Mouse (Mus musculus): Measurements from ENCODE around the gene Sept12. TPM values are rescaled to one million over a fixed set of nuclear protein-coding genes. Genes with fewer than 3 reads are reported as not detected.

Sept12 gene
- total RNA-seq (2021): not detected

DNA sequence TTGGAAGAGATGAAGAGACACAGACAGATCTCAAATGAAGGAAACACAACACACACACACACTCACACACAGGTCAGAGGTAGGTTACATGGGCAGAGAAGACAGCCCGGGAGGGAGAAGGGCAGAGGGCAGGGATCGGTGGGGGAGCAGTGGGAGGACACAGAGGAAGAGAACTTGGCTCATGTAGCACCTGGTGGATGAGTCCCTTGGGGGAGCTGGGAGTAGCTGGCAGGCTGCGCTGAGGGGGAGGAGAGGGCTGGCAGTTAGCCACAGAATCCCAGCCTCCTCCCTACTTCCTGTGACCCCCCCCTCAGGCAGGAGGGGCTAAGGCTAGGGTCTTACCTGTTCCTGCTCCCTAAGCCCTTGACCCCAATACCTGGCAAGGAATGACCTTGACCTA, at the start of gene Sept12:
Gene Sept12, minus strand, starts transcription at position 300 of the 400 bp plus-strand sequence.
- peak; percentile 37 for DNase-seq

DNA sequence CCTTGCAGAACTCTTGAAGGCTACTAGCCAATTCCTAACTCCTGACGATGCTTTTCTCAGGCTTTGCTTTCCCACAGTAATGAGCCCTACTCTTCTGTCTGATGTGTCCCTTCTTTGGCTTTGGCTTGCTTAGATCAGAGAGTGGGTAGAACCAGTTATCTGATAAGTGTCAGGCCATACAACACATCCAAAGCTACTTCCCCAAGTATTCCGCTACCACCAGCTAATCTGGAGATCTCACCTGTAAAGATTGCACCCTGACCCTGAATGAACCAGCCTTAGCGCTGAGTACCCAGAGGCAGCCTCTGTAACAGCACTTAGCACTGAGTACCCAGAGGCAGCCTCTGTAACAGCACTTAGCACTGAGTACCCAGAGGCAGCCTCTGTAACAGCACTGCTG, 47.7 kb upstream of the Sept12 start:
- no peak for DNase-seq

DNA sequence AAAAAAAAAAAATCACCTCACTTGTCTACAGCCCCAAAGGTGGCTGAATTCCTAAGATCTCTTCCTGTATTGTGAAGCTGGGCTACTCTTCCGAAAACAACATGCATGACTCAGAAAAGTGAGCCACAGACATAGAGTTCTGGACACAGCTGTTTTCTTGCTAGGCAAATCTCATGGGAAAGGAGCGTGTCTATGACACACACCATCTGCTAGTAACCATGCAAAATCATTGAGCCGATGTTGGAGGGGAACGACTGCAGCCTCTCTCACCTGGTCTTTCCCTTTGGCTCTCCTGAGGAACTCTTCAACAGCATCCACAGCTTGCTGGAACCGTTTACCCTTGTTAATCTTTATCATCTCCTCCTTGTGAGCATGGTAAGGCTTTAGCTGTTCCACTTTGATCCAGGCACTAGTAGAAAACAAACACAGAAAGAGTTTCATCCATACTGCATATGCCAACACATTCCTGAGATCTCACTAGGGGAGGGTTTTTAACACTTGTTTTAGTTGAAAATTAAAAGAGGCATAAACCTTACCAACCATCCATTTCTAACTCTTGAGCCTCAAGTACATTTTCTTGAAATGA, 39.1 kb upstream of the Sept12 start:
- DNase-seq: peak; percentile 22

DNA sequence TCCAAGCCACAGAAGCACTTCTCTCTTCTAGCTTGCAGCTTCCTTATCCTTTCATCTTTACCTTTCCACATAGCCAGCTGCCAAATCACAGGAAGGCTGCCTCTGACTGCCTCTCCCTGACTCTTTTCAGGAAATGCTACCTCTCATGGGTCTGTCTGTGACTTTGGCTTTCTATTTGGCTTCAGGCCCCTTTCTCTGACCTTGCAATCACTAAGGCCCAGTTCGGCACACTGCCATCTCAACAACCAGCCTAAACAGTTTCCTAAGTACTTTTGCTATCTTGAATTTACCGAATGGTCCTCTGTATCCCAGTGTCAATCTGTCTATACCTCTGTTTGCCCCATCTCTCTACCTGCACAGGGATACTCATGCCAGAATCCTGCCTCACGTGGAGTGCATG, 37.9 kb upstream of the Sept12 start:
- DNase-seq: no peak

DNA sequence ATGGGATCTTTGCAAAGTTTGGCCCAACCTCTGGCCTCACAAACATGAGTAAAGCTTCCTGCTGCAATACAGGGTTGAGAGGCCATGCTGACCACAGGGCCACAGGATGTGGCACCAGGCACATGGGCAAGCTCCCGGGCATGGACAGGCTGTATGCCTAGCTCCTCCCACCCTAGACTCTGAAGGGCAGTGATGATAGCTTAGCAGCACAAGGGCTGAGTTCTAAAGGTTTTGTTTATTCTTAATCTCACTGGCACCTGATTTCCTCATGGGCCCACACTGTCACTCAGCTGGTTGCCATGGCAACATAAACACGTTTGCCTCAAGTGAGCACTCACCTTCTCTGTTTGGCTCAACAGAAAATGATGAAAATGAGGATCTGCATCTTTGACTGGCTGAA, 32.2 kb upstream of the Sept12 start:
- DNase-seq: no peak

DNA sequence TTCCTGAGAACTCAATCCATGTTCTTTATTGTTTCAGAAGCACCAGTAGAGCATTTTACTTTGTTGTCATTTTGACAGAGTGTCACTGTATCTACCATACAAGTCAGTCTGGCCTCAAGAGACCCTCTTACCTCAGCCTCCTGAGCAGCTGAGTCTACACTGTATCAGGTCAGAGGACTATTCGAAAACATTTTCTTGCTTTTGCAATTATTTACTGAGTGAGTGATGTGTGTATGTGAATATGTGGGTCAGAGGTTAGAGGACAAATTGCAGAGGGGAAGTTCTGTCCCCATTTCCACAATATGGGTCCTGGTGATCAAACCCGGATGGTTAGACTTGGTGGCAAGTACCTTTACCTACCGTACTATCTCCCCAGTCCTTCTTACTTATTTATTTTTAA, 26.4 kb upstream of the Sept12 start:
- no peak for DNase-seq

DNA sequence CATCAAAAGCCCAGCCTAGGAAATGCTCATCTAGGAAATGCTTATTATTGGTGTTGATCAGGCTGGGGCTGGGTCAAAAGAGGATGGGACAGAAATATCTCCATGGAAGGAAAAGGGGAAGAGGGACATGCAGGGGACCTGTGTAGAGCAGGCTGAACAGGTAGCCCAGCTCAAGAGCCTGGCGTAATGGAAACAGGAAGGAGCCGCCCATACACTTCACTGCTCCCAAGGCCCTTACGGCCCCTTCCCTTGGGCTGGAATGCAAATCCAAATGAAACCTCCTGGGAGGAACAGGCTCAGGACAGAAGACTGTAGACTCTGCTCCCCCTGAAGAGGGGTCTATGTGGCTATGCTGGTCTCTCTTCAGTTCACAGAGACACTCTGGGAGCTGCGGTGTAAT, 16.9 kb upstream of the Sept12 start:
- DNase-seq: no peak

DNA sequence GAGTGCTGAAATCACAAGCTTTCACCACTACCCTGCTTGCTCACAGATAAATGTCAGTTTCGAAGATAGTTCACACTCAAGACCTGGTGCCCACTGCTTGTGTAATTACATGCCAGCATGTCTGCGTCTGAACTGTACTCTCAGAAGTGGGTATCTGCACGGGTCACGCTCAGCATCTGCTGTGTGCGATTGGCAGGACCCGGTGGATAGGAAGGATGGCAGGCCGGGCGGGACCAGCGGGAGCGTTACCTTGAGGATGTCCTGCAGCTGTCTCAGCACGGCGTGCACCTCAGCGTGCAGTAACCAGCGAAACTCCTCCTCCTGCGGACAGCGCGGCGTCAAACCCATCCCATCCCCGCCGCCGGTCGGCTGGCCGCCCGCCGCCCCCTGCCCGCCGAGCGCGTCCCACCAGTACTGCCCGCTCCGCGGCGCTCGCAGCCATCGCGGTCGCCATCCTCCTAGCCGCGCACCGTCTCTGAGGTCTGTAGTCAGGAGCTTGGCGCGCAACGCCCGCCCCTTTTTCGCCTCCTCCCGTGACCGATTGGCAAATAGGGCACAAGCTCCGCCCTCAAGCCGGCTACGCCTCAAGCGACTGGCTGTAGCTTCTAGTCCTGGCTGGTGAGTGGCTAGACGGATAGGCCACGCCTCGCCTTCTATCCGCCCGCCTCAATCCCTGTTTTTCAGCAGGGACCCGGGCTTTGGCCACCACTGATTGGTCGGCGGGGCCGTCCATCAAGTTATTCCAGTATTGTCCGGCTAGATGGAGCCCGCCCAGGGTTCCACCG, 15.6 kb upstream of the Sept12 start, which contains the start of gene Rogdi:
Gene Rogdi, minus strand, starts transcription at position 500 of the 785 bp plus-strand sequence.
- DNase-seq: peak; percentile 98

DNA sequence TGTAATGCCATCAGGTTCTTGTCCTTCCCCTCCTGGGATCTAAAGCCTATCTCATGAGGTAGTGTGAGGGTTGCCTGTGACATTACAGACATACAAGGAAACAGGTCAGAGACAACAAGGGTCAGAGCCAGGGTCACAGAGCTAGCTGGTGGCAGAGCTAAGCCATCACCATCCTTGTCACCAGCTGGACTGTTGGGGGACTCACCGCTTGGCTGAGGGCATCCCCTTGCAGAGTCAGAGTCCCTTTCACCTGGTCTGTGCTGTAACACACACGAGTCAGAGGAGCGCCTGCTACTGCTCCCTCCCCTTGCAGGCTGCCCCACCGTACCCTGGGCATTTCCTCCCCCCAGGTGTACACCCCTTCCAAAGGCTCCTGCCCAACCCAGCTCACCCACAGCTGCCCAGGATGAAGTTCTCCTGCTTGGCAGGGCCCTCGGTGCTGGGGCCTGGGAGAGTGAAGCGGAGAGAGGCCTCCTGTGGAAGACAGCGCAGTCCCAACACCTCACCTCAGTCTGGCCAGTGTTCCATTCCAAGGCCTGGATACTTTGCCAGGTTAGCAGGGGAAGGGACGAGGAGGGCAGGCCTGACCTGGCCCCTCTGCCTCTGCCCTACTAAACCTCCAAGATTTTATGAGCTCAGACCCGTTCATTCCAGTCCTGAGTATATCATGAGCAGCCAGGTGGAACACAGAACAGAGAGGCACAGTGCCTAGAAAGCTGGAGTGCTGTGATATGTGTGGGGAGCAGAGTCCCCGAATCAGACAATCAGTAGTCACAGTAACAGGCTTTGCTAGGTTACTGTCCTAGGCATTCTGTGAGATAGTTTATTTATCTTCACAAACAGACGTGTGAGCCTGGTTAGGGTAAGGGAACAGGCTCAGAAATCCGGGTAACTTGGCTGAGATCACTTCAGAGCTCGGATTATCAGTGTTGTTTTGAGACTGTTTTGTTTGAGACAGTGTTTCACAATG, 14.7 kb upstream of the Sept12 start:
- no peak for DNase-seq

DNA sequence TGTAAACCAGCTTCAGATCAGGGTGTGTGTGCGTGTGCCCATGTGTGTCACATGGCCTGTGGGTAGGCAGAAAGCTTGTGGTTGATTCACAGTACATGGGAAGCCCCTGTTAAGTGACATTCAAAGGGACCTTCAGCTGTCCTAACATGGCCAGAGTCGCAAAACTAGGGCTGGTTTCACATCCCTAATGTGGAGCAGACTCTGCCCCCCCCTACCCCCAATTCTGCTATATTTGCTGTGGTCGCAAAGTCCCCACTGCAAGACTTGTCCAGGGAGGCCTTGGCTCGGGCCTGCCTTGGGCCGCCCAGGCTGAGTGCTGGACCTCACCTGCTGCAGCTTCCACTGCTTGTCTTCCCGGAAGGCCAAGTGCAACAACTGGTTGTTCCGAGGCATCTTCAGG, 13.6 kb upstream of the Sept12 start:
- no peak for DNase-seq

DNA sequence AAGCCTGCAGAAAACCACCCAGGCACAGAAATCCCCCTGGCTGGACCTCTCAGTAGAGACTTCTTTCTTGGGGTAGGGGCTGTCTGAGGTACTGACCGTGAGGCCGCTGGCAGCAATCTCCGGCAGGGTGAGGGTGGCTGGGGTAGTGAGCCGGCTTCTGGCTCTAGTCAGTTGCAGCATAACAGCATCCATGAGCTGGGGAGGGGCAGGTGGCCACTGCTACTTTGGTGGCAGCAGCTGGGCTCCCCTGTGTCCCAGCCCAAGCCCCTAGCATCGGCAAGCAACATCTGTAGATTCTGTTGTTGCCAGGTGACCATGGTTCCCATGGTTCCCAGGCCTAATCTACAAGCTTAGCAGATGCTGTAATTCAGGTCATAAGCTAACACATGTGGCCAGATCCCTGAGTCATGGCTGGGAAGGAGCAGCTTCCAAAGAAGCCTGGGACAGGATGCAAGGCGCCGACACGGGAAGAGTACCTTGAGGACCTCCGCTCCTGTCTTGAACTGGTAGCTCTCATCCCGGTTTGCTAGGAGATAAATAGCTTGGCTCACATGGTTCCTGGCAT, 12.8 kb upstream of the Sept12 start:
- no peak for DNase-seq

DNA sequence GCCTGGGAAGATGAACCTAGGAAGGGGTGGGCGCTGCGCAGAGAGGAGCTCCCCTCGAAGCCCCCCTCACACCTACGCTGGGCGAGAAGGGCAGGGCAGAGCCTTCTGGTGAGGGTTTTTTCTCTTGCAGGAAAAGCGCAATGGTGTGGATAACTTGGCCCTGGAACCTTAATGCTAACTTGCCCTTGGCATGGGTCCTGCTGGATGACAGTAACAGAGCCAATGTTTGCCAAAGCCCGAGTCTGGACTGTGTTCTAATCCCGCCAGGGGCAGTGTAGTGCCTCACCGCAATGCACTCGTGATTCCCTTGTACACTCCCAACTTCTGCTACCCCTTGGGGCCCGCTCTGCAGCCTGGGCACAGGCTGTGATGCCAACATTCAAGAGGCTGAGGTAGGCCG, 10.4 kb upstream of the Sept12 start:
- no peak for DNase-seq

DNA sequence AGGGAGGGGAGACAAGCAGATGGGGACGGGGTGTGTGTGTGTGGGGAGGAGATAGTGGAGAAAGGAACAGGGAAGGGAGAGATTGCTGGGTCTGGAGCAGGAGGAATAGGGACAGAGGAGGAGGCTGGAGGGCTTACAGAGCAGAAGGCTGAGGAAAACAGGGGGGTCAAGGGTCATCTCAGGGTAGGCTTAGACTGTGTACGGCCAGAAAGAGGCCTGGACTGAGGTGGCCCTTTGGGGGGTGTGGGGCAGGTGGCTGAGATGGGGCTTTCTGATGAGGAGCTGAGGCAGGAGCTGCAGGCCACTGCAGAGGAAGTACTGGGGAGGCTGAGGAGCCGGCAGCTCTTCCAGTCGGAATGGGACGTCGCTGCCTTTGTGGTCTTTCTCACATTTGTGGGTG, 9.8 kb upstream of the Sept12 start:
- no peak for DNase-seq

DNA sequence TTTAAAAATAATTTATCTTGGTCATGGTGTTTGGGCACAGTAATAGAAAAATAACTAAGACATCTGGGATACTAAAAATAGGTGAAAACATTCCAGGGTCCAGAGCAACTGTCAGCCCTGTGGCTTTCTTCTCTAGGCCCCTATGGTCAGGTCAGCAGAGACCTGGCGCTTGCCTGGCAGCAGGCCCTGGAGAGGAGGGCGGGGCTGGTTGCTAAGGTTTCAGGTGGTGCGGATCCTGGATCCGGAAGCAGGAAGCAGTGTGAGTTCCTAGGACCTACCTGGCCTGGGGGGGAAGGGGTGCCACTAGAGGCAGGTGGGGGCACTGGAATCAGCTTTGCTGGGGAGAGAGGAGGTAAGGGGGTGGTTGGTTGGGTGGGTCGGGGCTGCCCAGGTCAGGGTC, 9.4 kb upstream of the Sept12 start, which contains the start of gene Smim22:
Gene Smim22, plus strand, starts transcription at position 222 of the 400 bp plus-strand sequence.
- DNase-seq: no peak

DNA sequence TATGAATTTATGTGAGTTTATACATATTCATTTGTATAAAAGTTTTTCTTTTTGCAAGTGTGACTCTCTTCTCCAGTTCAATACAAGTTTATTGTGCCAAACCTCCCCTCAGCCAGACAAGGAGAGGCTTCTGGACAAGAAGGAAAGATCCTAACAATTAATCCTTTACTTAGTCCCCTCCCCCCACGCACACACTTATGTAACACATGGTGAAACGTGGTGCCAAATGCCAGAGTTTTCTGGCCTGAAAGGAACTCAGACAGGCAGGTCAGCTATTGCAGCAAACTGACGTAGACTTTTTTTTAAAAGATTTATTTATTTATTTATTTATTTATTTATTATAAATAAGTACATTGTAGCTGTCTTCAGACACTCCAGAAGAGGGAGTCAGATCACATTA, 3.0 kb upstream of the Sept12 start:
- no peak for DNase-seq

DNA sequence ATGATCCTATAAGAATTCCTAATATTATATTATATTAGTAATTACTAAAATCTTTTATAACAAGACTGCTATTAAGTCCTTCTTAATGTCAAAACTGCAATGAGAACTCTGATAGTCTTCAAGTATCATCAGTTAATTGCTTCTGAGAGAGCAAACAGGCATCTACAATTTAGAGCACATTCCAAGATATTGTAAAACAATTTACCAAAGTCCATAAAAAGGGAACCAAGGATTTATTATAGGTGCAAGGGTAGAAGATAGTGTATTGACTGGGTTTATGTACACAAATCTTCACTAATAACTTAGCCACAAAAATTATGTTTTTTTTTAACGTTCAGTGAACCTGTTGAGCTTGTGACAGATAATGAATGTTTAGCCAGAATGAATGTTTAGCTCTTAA, 1.3 kb upstream of the Sept12 start:
- no peak for DNase-seq

DNA sequence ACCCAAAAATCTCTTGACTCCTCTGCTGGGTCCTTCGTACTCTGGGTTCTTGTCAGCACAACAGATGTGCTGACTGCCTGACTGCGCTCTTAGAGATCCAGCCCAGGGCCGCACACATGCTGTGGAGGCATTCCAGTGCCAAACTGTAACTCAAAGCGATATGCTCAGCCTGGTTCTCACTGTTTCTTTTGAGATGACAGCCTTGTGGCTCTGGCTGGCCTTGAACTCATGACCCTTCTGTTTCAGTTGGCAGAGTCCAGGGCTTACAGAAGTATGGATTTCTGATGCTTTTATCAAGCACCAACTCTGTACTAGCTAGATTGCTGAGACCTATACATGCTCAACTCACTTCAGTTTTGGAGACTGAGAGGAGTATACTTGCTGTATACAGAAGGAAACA, 4.4 kb downstream of the Sept12 start:
- no peak for DNase-seq

DNA sequence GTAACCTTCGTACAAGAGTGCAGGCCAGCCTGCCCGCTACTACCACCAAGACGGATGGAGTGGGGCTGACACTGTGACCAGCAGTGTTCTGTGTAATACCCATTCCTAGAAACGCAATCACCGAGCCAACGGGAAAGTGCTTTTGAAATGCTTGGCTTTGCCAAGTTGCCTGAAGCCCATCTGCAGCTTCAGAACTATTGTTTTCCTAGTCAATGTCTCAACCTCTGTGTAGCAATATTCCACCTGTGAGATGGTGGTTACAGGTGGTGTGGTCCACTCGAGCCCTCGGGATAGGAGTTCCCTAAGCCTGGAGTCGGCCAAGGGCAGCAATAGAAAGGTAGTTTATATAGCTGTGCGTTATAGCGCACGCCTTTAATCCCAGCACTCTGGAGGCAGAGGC, 12.9 kb downstream of the Sept12 start:
- no peak for DNase-seq

DNA sequence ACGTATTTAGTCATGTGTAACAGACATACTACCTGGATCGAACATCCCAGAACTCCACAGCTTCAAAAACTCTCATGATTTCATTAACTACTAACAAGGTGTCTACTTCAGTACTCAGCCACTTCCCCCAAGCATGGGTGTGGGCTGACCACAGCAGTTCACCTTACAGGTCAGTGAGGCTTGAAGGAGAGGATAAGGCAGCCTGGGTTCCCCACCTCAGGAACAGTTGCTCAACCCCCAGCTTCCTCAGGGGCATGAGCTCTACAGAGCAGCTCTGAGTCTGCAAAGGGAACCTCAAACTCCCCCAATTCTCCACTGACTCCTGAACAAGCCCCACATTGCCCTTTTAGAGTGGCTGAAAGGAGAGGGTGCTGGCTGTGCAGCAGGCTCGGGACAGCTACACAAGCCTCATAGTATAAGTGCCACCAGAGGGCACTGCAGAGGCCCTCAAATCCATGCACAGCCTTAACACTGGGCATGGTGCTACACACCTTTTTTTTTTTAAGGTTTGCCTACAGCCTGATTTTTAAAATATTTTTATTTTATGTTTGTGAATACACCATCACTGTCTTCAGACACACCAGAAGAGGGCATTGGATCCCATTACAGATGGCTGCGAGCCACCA, 17.8 kb downstream of the Sept12 start:
- DNase-seq: peak; percentile 32

DNA sequence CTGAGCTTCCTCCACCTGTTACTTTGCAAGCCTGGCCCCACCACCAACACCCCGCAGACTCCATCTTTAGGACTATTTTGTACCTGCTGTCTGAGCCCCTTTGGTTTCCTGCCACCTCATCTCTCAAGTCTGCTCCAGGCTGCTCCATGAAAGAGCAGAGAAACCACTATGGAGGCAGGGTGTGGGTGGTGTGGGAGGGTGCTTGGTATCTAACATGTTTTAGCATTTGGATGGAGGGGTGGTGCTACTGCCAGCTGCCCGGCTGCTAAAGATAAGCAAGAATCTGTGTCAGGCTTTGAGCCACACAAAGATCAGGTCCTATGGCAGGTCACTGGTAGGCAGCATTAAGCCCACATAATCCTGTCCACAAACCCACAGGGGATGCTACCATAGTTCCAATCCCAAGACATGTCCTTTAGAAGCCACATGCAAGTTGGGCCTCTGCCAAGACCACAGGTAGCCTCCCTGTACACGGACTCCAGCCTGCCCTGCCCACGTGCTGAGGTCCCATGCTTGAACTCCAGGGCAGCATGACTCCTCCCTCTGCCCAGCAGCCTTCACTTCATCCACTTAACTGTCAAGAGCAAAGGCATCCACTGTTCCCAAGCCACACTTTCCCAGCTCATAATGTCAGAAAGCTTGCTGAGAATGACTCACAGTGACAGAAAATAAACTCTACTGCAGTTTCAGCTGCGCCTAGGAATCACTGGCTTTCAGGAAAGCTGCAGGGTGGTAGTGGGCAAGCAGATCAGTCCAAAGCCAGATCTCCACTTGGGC, 19.2 kb downstream of the Sept12 start:
- peak; percentile 49 for DNase-seq

DNA sequence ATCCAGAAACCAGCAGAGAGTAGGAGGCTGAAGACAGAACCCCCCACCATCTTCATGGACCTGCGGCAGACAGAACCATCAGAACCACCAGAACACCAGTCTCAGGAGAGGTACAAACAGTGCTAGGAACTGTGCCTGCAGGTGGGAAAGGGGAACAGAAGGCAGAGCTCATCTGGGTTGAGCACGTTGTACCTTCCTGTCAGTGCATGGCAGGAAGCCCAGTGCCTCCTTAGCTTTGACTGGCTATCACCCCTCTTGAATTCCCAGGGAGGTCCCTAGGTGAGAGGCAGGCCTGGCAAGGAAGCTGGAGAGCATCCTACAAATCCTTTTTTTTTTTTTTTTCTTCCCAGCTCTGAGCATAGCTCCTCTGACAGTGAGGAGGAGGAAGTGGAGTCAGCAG, 21.5 kb downstream of the Sept12 start:
- DNase-seq: no peak
